Mouse (Mus musculus) neural tube, embryonic 11.5 days (tissue): Measurements from ENCODE around the gene Hpn. TPM values are rescaled to one million over a fixed set of nuclear protein-coding genes. Genes with fewer than 3 reads are reported as not detected.

Experiments used
- ATAC-seq: fragments of 200-750 bp; cut with Nextera tagmentation; 2 replicates; pipeline ENCODE4 v1.8.0; 2017; ENCODE audit warnings: moderate number of reproducible peaks, mild to moderate bottlenecking, moderate TSS enrichment, moderate library complexity; ENCODE audit not compliant: insufficient read depth, low FRiP score, low TSS enrichment
- DNase-seq: peaks from one replicate; pipeline ENCODE4 v3.0.0-alpha.2; 2015; ENCODE audit warnings: low spot score
- H3K27ac ChIP-seq: fragments of 300-500 bp; sonication (generic); 2 replicates; pipeline ENCODE4 v1.5.1; 2014; ENCODE audit warnings: low read depth, mild to moderate bottlenecking, low read length
- H3K27me3 ChIP-seq: fragments of 300-500 bp; sonication (generic); 2 replicates; pipeline ENCODE4 v1.6.1; 2014; ENCODE audit warnings: mild to moderate bottlenecking, low read length, mixed read lengths; ENCODE audit not compliant: control insufficient read depth, insufficient read depth
- H3K36me3 ChIP-seq: fragments of 300-500 bp; sonication (generic); 2 replicates; pipeline ENCODE4 v1.6.1; 2014; ENCODE audit warnings: mild to moderate bottlenecking, low read length, moderate library complexity, mixed read lengths; ENCODE audit not compliant: control insufficient read depth, insufficient read depth
- H3K4me1 ChIP-seq: fragments of 300-500 bp; sonication (generic); 2 replicates; pipeline ENCODE4 v1.6.1; 2014; ENCODE audit warnings: low read length, mixed read lengths; ENCODE audit not compliant: control insufficient read depth, insufficient read depth
- H3K4me2 ChIP-seq: fragments of 300-500 bp; sonication (generic); 2 replicates; pipeline ENCODE4 v1.6.1; 2014; ENCODE audit warnings: low read depth, mild to moderate bottlenecking, moderate library complexity
- H3K4me3 ChIP-seq: fragments of 300-500 bp; sonication (generic); 2 replicates; pipeline ENCODE4 v1.5.1; 2014; ENCODE audit warnings: low read depth, low read length
- H3K9ac ChIP-seq: fragments of 300-500 bp; sonication (generic); 2 replicates; pipeline ENCODE4 v1.6.1; 2014; ENCODE audit warnings: mild to moderate bottlenecking, low read length
- H3K9me3 ChIP-seq: fragments of 300-500 bp; sonication (generic); 2 replicates; pipeline ENCODE4 v1.6.1; 2016; ENCODE audit warnings: low read length; ENCODE audit not compliant: control insufficient read depth
- WGBS: fragments of 180-500 bp; shearing (Covaris S2); extraction: QIAGEN DNeasy Blood & Tissue Kit; methylation state at CpG from one replicate; pipeline ENCODE4 v1.1.7; 2014; 5-methylcytosine and 5-hydroxymethylcytosine counted together
- polyA plus RNA-seq: library from polyadenylated mRNA; unstranded; fragments of >200 nt; fragmentation: Nextera tagmentation; extraction: Ambion mirVana; gene quantifications from 2 replicates; pipeline ENCODE4 v1.2.1, GENCODE M21; 2014

Gene Hpn
- polyA plus RNA-seq, 1 experiment from 2014 or later: 1.6 TPM

- no peaks in the 10 kb centered on the region for H3K36me3 ChIP-seq
- 26% methylated on average over 5 of the region's 5 CpGs for WGBS
- H3K4me1 ChIP-seq: peaks cover 4% of the 10 kb centered on the region; the same call in 1 of the 2 replicates
- H3K27ac ChIP-seq: no peak overlapping the region
- H3K4me2 ChIP-seq: no peak overlapping the region; the same call in 1 of the 2 replicates
- H3K9ac ChIP-seq: no peak overlapping the region
- peaks cover 48% of the 10 kb centered on the region for H3K27me3 ChIP-seq
- no peak overlapping the region for H3K4me3 ChIP-seq
- ATAC-seq (no peak), DNase-seq (peak; percentile 44)
- H3K9me3 ChIP-seq: no peaks in the 10 kb centered on the region
These were observed 65.8 kb downstream of the Hpn start for GRCm38 (mm10) chr7:31049135-31049845.

Other genes starting within 250 kb of the Hpn start
- gene Cd22, start 234.9 kb downstream of the Hpn start, polyA plus RNA-seq: 0.05 TPM in 1 of 2 replicates, not detected in the other
- gene Mag, start 200.4 kb downstream of the Hpn start, polyA plus RNA-seq: 0.16 and 0.41 TPM in 2 replicates
- not detected in 2 replicates for gene Hamp2, start 190.6 kb downstream of the Hpn start, polyA plus RNA-seq
- not detected in 2 replicates for gene Hamp, start 171.3 kb downstream of the Hpn start, polyA plus RNA-seq
- 27.9 and 28.1 TPM in 2 replicates for gene Usf2, start 158.5 kb downstream of the Hpn start, polyA plus RNA-seq
- 14.1 and 16.6 TPM in 2 replicates for gene Lsr, start 141.8 kb downstream of the Hpn start, polyA plus RNA-seq
- 0.32 and 0.93 TPM in 2 replicates for gene Fam187b, start 141.5 kb downstream of the Hpn start, polyA plus RNA-seq
- gene Fxyd5, start 72.8 kb downstream of the Hpn start, polyA plus RNA-seq: 16.2 and 17.3 TPM in 2 replicates
- 30.5 and 36.5 TPM in 2 replicates for gene Fxyd7, start 63.8 kb downstream of the Hpn start, polyA plus RNA-seq
- gene Fxyd1, start 58.1 kb downstream of the Hpn start, polyA plus RNA-seq: 17.0 and 21.8 TPM in 2 replicates
- gene Lgi4, start 55.9 kb downstream of the Hpn start, polyA plus RNA-seq: 4.6 and 4.9 TPM in 2 replicates
- 6.0 and 7.7 TPM in 2 replicates for gene Fxyd3, start 38.6 kb downstream of the Hpn start, polyA plus RNA-seq
- gene Scn1b, start 11.7 kb upstream of the Hpn start, polyA plus RNA-seq: 0.65 and 0.94 TPM in 2 replicates
- 144 and 159 TPM in 2 replicates for gene Gramd1a, start 40.6 kb upstream of the Hpn start, polyA plus RNA-seq
- not detected in 2 replicates for gene Scgb2b2, start 175.2 kb upstream of the Hpn start, polyA plus RNA-seq
- not detected in 2 replicates for gene Scgb1b2, start 176.5 kb upstream of the Hpn start, polyA plus RNA-seq
- not detected in 2 replicates for gene Scgb2b3, start 246.8 kb upstream of the Hpn start, polyA plus RNA-seq